Mouse (Mus musculus) CH12.LX (cell line): Measurements from ENCODE around the gene Otx2. TPM values are rescaled to one million over a fixed set of nuclear protein-coding genes. Genes with fewer than 3 reads are reported as not detected.

ENCODE experiments used
- DNase-seq: peaks from one replicate; pipeline ENCODE4 v3.0.0-alpha.2; 2013; ENCODE audit errors: extremely low read depth
- H3K27ac ChIP-seq: 2 replicates; pipeline ENCODE4 v1.5.1; 2012; ENCODE audit warnings: low read depth, mild to moderate bottlenecking, control low read depth, moderate library complexity; ENCODE audit not compliant: insufficient read depth
- H3K27me3 ChIP-seq: replicated peaks from 2 replicates; pipeline ENCODE3; 2012; ENCODE audit warnings: inconsistent platforms
- H3K36me3 ChIP-seq, 2 experiments: replicated peaks in 1 of 2; 2 replicates each; pipeline versions ENCODE3 to v1.6.1; 2012; ENCODE audit warnings: inconsistent platforms in 1 of 2, low read length in 1 of 2, mild to moderate bottlenecking in 1 of 2, mixed read lengths in 1 of 2, moderate library complexity in 1 of 2; ENCODE audit not compliant: control insufficient read depth in 1 of 2, insufficient read depth in 1 of 2
- H3K4me1 ChIP-seq, 2 experiments: 2 replicates each; pipeline ENCODE4 v1.6.1; 2012; ENCODE audit warnings: inconsistent platforms in 1 of 2, moderate library complexity in 1 of 2; ENCODE audit not compliant: insufficient read depth in 2 of 2, control insufficient read depth in 1 of 2
- H3K4me2 ChIP-seq: 2 replicates; pipeline ENCODE4 v1.6.1; 2012; ENCODE audit warnings: low read depth, mild to moderate bottlenecking, control low read depth; ENCODE audit not compliant: poor library complexity, insufficient read depth, severe bottlenecking
- H3K4me3 ChIP-seq, 3 experiments: fragments of 150-350 bp in 1 of 3; sonication (generic) in 1 of 3; replicated peaks in 1 of 3; 2 replicates each; pipeline versions ENCODE3 to v1.5.1; 2011 to 2012; ENCODE audit warnings: low read depth in 2 of 3, low read length in 2 of 3, mild to moderate bottlenecking in 2 of 3, moderate library complexity in 2 of 3, control low read depth in 1 of 3, improper control_type of control experiment in 1 of 3, inconsistent platforms in 1 of 3, mixed read lengths in 1 of 3; ENCODE audit not compliant: poor library complexity in 1 of 3
- H3K79me2 ChIP-seq: replicated peaks from 2 replicates; pipeline ENCODE4 v1.6.1; 2012; ENCODE audit warnings: mild to moderate bottlenecking, moderate library complexity; ENCODE audit not compliant: control insufficient read depth, poor library complexity, insufficient read depth, severe bottlenecking; ENCODE audit errors: extremely low read depth
- H3K9ac ChIP-seq: 2 replicates; pipeline ENCODE4 v1.6.1; 2012; ENCODE audit warnings: low read depth, mild to moderate bottlenecking, control low read depth, moderate library complexity; ENCODE audit not compliant: insufficient read depth
- H3K9me3 ChIP-seq: replicated peaks from 2 replicates; pipeline ENCODE3; 2012; ENCODE audit warnings: low read length, inconsistent platforms, mixed read lengths
- CHD1 ChIP-seq: IDR thresholded peaks from 2 replicates; pipeline ENCODE4 v1.6.1; 2012; ENCODE audit warnings: low read depth, low read length, improper control_type of control experiment, inconsistent platforms
- CHD2 ChIP-seq: IDR thresholded peaks from 2 replicates; pipeline ENCODE4 v1.6.1; 2011; ENCODE audit warnings: low read length, improper control_type of control experiment
- CTCF ChIP-seq, 2 experiments: IDR thresholded peaks in 1 of 2; conservative IDR thresholded peaks in 1 of 2; 2 replicates each; pipeline ENCODE4 v1.5.1; 2011 to 2012; ENCODE audit warnings: low read depth in 2 of 2, low read length in 2 of 2, improper control_type of control experiment in 1 of 2, inconsistent platforms in 1 of 2, mild to moderate bottlenecking in 1 of 2, moderate library complexity in 1 of 2
- E2F4 ChIP-seq: IDR thresholded peaks from 2 replicates; pipeline ENCODE4 v1.6.1; 2011; ENCODE audit warnings: low read depth, low read length, improper control_type of control experiment; ENCODE audit not compliant: insufficient replicate concordance
- ELF1 ChIP-seq: IDR thresholded peaks from 2 replicates; pipeline ENCODE4 v1.6.1; 2014; ENCODE audit warnings: low read depth, mild to moderate bottlenecking, inconsistent platforms, low read length, improper control_type of control experiment
- EP300 ChIP-seq: IDR thresholded peaks from 2 replicates; pipeline ENCODE4 v1.6.1; 2011; ENCODE audit warnings: low read length, improper control_type of control experiment
- ETS1 ChIP-seq: conservative IDR thresholded peaks from 2 replicates; pipeline ENCODE4 v1.6.1; 2012; ENCODE audit warnings: low read depth, mild to moderate bottlenecking, inconsistent platforms, low read length, improper control_type of control experiment, moderate library complexity
- IRF4 ChIP-seq: IDR thresholded peaks from 2 replicates; pipeline ENCODE4 v1.6.1; 2014; ENCODE audit warnings: low read depth, mild to moderate bottlenecking, inconsistent platforms, low read length, improper control_type of control experiment
- JUN ChIP-seq: IDR thresholded peaks from 2 replicates; pipeline ENCODE4 v1.6.1; 2011; ENCODE audit warnings: low read depth, mild to moderate bottlenecking, low read length, improper control_type of control experiment, moderate library complexity; ENCODE audit not compliant: insufficient read depth
- KAT2A ChIP-seq: IDR thresholded peaks from 2 replicates; pipeline ENCODE4 v1.6.1; 2012; ENCODE audit warnings: low read length, improper control_type of control experiment, inconsistent platforms; ENCODE audit not compliant: insufficient replicate concordance
- MAFK ChIP-seq: IDR thresholded peaks from 2 replicates; pipeline ENCODE4 v1.6.1; 2011; ENCODE audit warnings: low read length, improper control_type of control experiment; ENCODE audit not compliant: insufficient replicate concordance
- MAX ChIP-seq: IDR thresholded peaks from 2 replicates; pipeline ENCODE4 v1.6.1; 2011; ENCODE audit warnings: low read length, improper control_type of control experiment
- MEF2A ChIP-seq: IDR thresholded peaks from 2 replicates; pipeline ENCODE4 v1.6.1; 2014; ENCODE audit warnings: low read depth, mild to moderate bottlenecking, inconsistent platforms, low read length, improper control_type of control experiment, borderline replicate concordance
- MXI1 ChIP-seq: IDR thresholded peaks from 2 replicates; pipeline ENCODE4 v1.6.1; 2011; ENCODE audit warnings: mild to moderate bottlenecking, low read depth, low read length, improper control_type of control experiment
- NELFE ChIP-seq: IDR thresholded peaks from 2 replicates; pipeline ENCODE4 v1.6.1; 2011; ENCODE audit warnings: low read depth, low read length, improper control_type of control experiment
- PAX5 ChIP-seq: IDR thresholded peaks from 2 replicates; pipeline ENCODE4 v1.6.1; 2012; ENCODE audit warnings: low read length, inconsistent platforms, mixed read lengths
- SIN3A ChIP-seq: IDR thresholded peaks from 2 replicates; pipeline ENCODE4 v1.6.1; 2012; ENCODE audit warnings: low read length, improper control_type of control experiment, inconsistent platforms
- TBP ChIP-seq: conservative IDR thresholded peaks from 2 replicates; pipeline ENCODE4 v1.6.1; 2011; ENCODE audit warnings: low read depth, low read length, improper control_type of control experiment
- TCF12 ChIP-seq: IDR thresholded peaks from 2 replicates; pipeline ENCODE4 v1.6.1; 2014; ENCODE audit warnings: low read depth, mild to moderate bottlenecking, inconsistent platforms, low read length, improper control_type of control experiment
- USF1 ChIP-seq: IDR thresholded peaks from 2 replicates; pipeline ENCODE4 v1.6.1; 2014; ENCODE audit warnings: low read depth, mild to moderate bottlenecking, inconsistent platforms, low read length, improper control_type of control experiment
- ZKSCAN1 ChIP-seq: IDR thresholded peaks from 2 replicates; pipeline ENCODE4 v1.6.1; 2012; ENCODE audit warnings: low read depth, inconsistent platforms, low read length, improper control_type of control experiment, borderline replicate concordance
- ZMIZ1 ChIP-seq: IDR thresholded peaks from 2 replicates; pipeline ENCODE4 v1.6.1; 2012; ENCODE audit warnings: low read depth, mild to moderate bottlenecking, inconsistent platforms, low read length, improper control_type of control experiment
- ZNF384 ChIP-seq: IDR thresholded peaks from 2 replicates; pipeline ENCODE4 v1.6.1; 2012; ENCODE audit warnings: low read depth, low read length, improper control_type of control experiment, inconsistent platforms
- dilution Hi-C: fragments of 300-500 bp; cut with MboI; formaldehyde crosslinking; loops from 2 replicates; pipeline ENCODE4 v1.14.3; 2020; ENCODE audit warnings: low sequenced_read_pairs; ENCODE audit not compliant: extremely low pct_unique_long_range_greater_than_20kb, extremely low pct_ligation_motif_present
- in situ Hi-C: fragments of 300-500 bp; cut with MboI; formaldehyde crosslinking; loops from 3 replicates; pipeline ENCODE4 v1.14.3; 2019; ENCODE audit warnings: low sequenced_read_pairs, low pct_ligation_motif_present, low pct_unique_long_range_greater_than_20kb, mixed read lengths
- polyA plus RNA-seq: library from polyadenylated mRNA; unstranded; fragments of >175 nt; gene quantifications from 2 replicates; pipeline ENCODE4 v1.2.1, GENCODE M21; 2012; ENCODE audit warnings: low read depth; ENCODE audit not compliant: insufficient read length
- total RNA-seq, 2 experiments: library from RNA; depleted of rRNA; stranded (reverse); fragments of 300-350 nt in 1 of 2; fragments of >200 nt in 1 of 2; gene quantifications; 2 replicates each; pipeline ENCODE4 v1.2.3; 2012 to 2014

Gene Otx2
- total and polyA plus RNA-seq, 3 experiments = not detected

GRCm38 (mm10) chr14:48678674-48679073, 5.1 kb upstream of the Otx2 start:
- no peak overlapping the region for H3K4me3 ChIP-seq
- no peak for DNase-seq
- H3K4me2 ChIP-seq = no peak overlapping the region
- dilution Hi-C loops (no loop called here), in situ Hi-C loops (no loop called here)
- H3K9ac ChIP-seq = no peak overlapping the region
- no peak overlapping the region for H3K27ac ChIP-seq
- H3K27me3 ChIP-seq = no peaks in the 10 kb centered on the region
- no peaks in the 10 kb centered on the region for H3K36me3 ChIP-seq
- no peaks in the 10 kb centered on the region for H3K79me2 ChIP-seq
- H3K9me3 ChIP-seq = no peaks in the 10 kb centered on the region
- TF ChIP-seq SIN3A (no peak), USF1 (no peak), EP300 (no peak), ELF1 (no peak), MXI1 (no peak), PAX5 (no peak), JUN (no peak), CHD2 (no peak), ETS1 (no peak), ZNF384 (no peak), MEF2A (no peak), TBP (no peak), E2F4 (no peak), ZKSCAN1 (no peak)
- TF ChIP-seq, all 38 proteins: peak for 0
- no peaks in the 10 kb centered on the region for H3K4me1 ChIP-seq

GRCm38 (mm10) chr14:48674036-48674831, 615 bp upstream of the Otx2 start:
- TF ChIP-seq TCF12 (no peak), CTCF (conservative IDR thresholded peaks at IDR 0.05 in 1 of 2, IDR thresholded peaks at IDR 0.05 in 1 of 2; ENCODE audit: low read depth in 2 of 2, low read length in 2 of 2) (no peak), MAFK (no peak), NELFE (no peak), ZMIZ1 (no peak), ZKSCAN1 (no peak), SIN3A (no peak), CHD1 (no peak), IRF4 (no peak), MAX (no peak), KAT2A (no peak), TBP (no peak), ELF1 (no peak), ETS1 (no peak)
- TF ChIP-seq, all 38 proteins: peak for 0
- no peak overlapping the region for H3K9ac ChIP-seq
- in situ Hi-C loops = no loop called here
- H3K9me3 ChIP-seq = no peaks in the 10 kb centered on the region
- H3K27ac ChIP-seq = no peak overlapping the region
- no peaks in the 10 kb centered on the region for H3K36me3 ChIP-seq
- no peaks in the 10 kb centered on the region for H3K79me2 ChIP-seq
- no peak overlapping the region for H3K4me3 ChIP-seq
- no peak for DNase-seq
- no peak overlapping the region for H3K4me2 ChIP-seq
- H3K4me1 ChIP-seq = no peaks in the 10 kb centered on the region
- dilution Hi-C loops = no loop called here
- no peaks in the 10 kb centered on the region for H3K27me3 ChIP-seq
